Mouse (Mus musculus): ENCODE data around the gene Gm11273.
A peak's percentile ranks its signal among the peaks of the same experiment; 100 is the strongest.

- TF ChIP-seq CTCF (IDR thresholded peaks at IDR 0.05; ENCODE audit: insufficient read depth, low read depth, low read length) (no peak), POLR2A (IDR thresholded peaks at IDR 0.05; ENCODE audit: insufficient read depth, low read depth, low read length) (peak; percentile 58)
These were observed 32.9 kb downstream of the Gm11273 start, which contains the start of gene Nkapl for GRCm38 (mm10) chr13:21468061-21469019.
